Mouse (Mus musculus) embryonic facial prominence, embryonic 11.5 days (tissue): ENCODE data around the gene Olfr156. TPM values are rescaled to one million over a fixed set of nuclear protein-coding genes. Genes with fewer than 3 reads are reported as not detected.
"Not testable (repeated sequence)": the region's sequence is repeated elsewhere in the genome, so short reads cannot be mapped to it uniquely, and the experiment has no call there.

ENCODE experiments used
- ATAC-seq: fragments of 200-750 bp; cut with Nextera tagmentation; replicated peaks from 2 replicates; pipeline ENCODE4 v1.8.0; 2017; ENCODE audit warnings: low read depth; ENCODE audit not compliant: insufficient number of reproducible peaks, low FRiP score, low TSS enrichment
- DNase-seq: peaks from one replicate; pipeline ENCODE4 v3.0.0-alpha.2; 2015; ENCODE audit warnings: low spot score
- H3K27ac ChIP-seq: fragments of 300-500 bp; sonication (generic); replicated peaks from 2 replicates; pipeline ENCODE4 v1.5.1; 2014; ENCODE audit warnings: mild to moderate bottlenecking, low read depth, low read length, control low read depth
- H3K27me3 ChIP-seq: fragments of 300-500 bp; sonication (generic); 2 replicates; pipeline ENCODE4 v1.6.1; 2014; ENCODE audit warnings: mild to moderate bottlenecking, low read length, moderate library complexity, mixed read lengths; ENCODE audit not compliant: control insufficient read depth, insufficient read depth
- H3K36me3 ChIP-seq: fragments of 300-500 bp; sonication (generic); replicated peaks from 2 replicates; pipeline ENCODE4 v1.6.1; 2014; ENCODE audit warnings: low read depth, mild to moderate bottlenecking, low read length, moderate library complexity, mixed read lengths; ENCODE audit not compliant: control insufficient read depth, insufficient read depth
- H3K4me1 ChIP-seq: fragments of 300-500 bp; sonication (generic); 2 replicates; pipeline ENCODE4 v1.6.1; 2014; ENCODE audit warnings: low read length, mixed read lengths; ENCODE audit not compliant: control insufficient read depth, insufficient read depth
- H3K4me2 ChIP-seq: fragments of 300-500 bp; sonication (generic); 2 replicates; pipeline ENCODE4 v1.6.1; 2014; ENCODE audit warnings: low read depth, mild to moderate bottlenecking, control low read depth, low read length, moderate library complexity
- H3K4me3 ChIP-seq: fragments of 300-500 bp; sonication (generic); 2 replicates; pipeline ENCODE4 v1.5.1; 2014; ENCODE audit warnings: low read depth, low read length, control low read depth
- H3K9ac ChIP-seq: fragments of 300-500 bp; sonication (generic); replicated peaks from 2 replicates; pipeline ENCODE4 v1.6.1; 2014; ENCODE audit warnings: mild to moderate bottlenecking, control low read depth, low read length
- H3K9me3 ChIP-seq: fragments of 300-500 bp; sonication (generic); replicated peaks from 2 replicates; pipeline ENCODE4 v1.6.1; 2016; ENCODE audit warnings: mild to moderate bottlenecking, low read length, inconsistent platforms, mixed read lengths; ENCODE audit not compliant: control insufficient read depth
- WGBS: fragments of 180-500 bp; shearing (Covaris S2); extraction: QIAGEN DNeasy Blood & Tissue Kit; methylation state at CpG from one replicate; pipeline ENCODE4 v1.1.7; 2014; 5-methylcytosine and 5-hydroxymethylcytosine counted together
- polyA plus RNA-seq: library from polyadenylated mRNA; unstranded; fragments of >200 nt; fragmentation: Nextera tagmentation; extraction: Ambion mirVana; gene quantifications from 2 replicates; pipeline ENCODE4 v1.2.1, GENCODE M21; 2014

Gene Olfr156
- polyA plus RNA-seq, 1 experiment from 2014 or later = not detected

DNA sequence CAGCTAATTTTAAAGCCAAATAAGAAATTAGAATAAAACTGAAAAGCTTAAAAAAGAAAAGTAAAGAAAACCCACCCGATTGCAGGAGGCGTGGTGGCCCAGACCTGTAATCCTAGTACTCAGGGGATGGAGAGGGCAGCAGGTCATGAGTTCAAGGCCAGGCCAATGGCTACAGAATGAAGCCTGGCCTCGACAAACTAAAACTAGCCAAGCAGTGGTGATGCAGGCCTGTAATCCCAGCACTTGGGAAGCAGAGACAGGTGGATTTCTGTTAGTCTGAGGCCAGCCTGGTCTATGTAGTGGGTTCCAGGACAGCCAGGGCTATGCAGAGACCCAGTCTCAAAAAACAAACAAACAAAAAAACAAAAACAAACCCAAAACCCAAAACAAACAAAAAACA, 14.6 kb upstream of the Olfr156 start:
- H3K4me1 ChIP-seq = no peaks in the 10 kb centered on the region
- WGBS = 64% methylated on average over 3 of the region's 3 CpGs
- H3K36me3 ChIP-seq = no peaks in the 10 kb centered on the region
- no peak overlapping the region for H3K27ac ChIP-seq
- no peak overlapping the region for H3K9ac ChIP-seq
- DNase-seq (no peak), ATAC-seq (no peak)
- no peak overlapping the region for H3K4me2 ChIP-seq
- H3K4me3 ChIP-seq = no peak overlapping the region
- H3K9me3 ChIP-seq = no peaks in the 10 kb centered on the region; the same call in 1 of the 2 replicates
- no peaks in the 10 kb centered on the region for H3K27me3 ChIP-seq

DNA sequence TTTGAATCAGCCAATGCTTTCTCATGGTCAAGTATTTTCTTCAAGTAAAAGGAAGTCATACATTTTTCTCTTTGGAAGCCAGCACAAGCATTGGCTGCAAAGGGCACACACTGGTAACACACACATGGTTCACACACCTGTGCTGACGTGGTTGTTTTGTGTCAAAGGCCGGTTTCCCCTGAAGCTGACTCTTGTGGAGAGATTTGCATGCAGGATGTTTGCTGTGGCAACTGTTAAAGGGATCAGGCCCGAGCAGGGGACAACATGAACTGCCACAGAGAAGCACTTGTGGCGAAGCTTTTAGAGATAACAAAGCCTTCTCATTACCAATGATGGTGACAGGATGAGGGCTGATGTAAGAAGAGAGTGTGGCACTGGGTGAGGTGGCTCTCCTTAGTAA, 11.1 kb upstream of the Olfr156 start:
- Histone ChIP-seq H3K4me1 (no peaks in the 10 kb centered on the region), H3K4me2 (no peak overlapping the region), H3K9me3 (no peaks in the 10 kb centered on the region), H3K4me3 (no peak overlapping the region), H3K36me3 (no peaks in the 10 kb centered on the region), H3K27ac (no peak overlapping the region), H3K27me3 (no peaks in the 10 kb centered on the region), H3K9ac (no peak overlapping the region)
- 76% methylated on average over 4 of the region's 4 CpGs for WGBS
- no peak for DNase-seq
- ATAC-seq = no peak

DNA sequence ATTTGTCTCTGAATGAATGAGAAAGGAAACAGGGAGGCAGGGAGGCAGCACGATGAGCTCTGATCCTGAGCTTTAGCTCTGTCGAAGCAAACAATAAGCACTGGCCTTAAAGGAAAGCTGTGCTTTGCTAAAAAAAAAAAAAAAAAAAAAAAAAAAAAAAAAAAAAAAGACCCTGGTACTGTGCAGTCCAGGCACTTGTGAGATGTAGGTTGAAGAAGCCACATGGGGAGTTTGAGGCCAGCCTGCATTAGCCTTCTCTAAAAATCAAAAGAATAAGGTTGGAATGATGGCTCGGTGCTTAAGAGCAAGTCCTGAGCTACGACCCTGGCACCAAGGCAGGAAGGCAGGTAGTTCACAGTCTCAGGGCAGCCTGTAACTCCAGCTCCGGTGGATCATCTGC, 10.1 kb upstream of the Olfr156 start:
- no peaks in the 10 kb centered on the region for H3K4me1 ChIP-seq
- no peak overlapping the region for H3K4me3 ChIP-seq
- 74% methylated on average over 5 of the region's 5 CpGs for WGBS
- no peak overlapping the region for H3K4me2 ChIP-seq
- no peaks in the 10 kb centered on the region for H3K27me3 ChIP-seq
- H3K9ac ChIP-seq = no peak overlapping the region
- no peaks in the 10 kb centered on the region for H3K36me3 ChIP-seq
- DNase-seq (no peak), ATAC-seq (no peak)
- H3K27ac ChIP-seq = no peak overlapping the region
- H3K9me3 ChIP-seq = no peaks in the 10 kb centered on the region

DNA sequence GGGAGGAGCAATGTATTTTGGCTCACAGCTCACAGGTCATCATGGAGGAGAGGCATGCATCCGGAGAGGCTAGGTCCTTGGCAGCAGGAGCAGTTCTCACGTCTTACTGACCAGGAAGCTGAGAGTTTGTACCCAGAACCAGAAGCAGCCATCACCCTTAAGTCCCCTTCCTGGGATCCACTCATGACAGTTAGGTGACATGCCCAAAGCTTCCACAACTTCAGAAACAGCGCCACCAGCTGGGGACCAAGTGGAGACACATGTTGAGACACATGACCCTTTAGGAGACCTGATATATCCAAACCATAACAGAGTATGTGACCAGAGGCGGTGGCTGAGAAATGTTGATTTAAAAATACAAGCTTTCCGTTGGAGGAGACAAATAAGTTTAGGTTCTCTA, 8.3 kb upstream of the Olfr156 start:
- Histone ChIP-seq H3K4me1 (no peaks in the 10 kb centered on the region), H3K4me3 (no peak overlapping the region), H3K27ac (no peak overlapping the region), H3K36me3 (no peaks in the 10 kb centered on the region), H3K9ac (no peak overlapping the region), H3K4me2 (no peak overlapping the region), H3K27me3 (no peaks in the 10 kb centered on the region), H3K9me3 (no peaks in the 10 kb centered on the region)
- WGBS = 67% methylated on average over 5 of the region's 5 CpGs
- no peak for DNase-seq
- no peak for ATAC-seq

DNA sequence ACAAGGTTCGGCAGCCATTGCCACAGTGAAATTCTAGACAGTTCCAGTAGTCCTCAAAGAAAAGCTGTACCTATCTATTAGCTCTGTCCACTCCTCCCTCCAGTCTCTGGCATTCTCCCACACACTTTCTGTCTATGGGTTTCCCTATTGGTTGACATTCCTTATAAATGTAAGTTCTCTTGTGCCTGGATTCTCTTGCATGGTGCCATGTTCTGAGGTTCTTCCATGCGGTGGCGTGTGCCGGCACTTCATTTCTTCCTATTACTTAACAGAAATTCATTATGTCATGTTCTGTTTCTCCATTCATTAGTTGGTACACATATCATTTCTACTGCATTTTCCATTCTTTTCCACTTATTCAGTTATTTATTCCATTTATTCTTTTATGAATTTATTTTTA, 5.1 kb upstream of the Olfr156 start:
- Histone ChIP-seq H3K27ac (no peak overlapping the region), H3K9me3 (no peaks in the 10 kb centered on the region), H3K9ac (no peak overlapping the region), H3K27me3 (no peaks in the 10 kb centered on the region), H3K36me3 (no peaks in the 10 kb centered on the region), H3K4me3 (no peak overlapping the region), H3K4me1 (no peaks in the 10 kb centered on the region), H3K4me2 (no peak overlapping the region)
- ATAC-seq = no peak
- no peak for DNase-seq
- WGBS = 92% methylated on average over 4 of the region's 4 CpGs

DNA sequence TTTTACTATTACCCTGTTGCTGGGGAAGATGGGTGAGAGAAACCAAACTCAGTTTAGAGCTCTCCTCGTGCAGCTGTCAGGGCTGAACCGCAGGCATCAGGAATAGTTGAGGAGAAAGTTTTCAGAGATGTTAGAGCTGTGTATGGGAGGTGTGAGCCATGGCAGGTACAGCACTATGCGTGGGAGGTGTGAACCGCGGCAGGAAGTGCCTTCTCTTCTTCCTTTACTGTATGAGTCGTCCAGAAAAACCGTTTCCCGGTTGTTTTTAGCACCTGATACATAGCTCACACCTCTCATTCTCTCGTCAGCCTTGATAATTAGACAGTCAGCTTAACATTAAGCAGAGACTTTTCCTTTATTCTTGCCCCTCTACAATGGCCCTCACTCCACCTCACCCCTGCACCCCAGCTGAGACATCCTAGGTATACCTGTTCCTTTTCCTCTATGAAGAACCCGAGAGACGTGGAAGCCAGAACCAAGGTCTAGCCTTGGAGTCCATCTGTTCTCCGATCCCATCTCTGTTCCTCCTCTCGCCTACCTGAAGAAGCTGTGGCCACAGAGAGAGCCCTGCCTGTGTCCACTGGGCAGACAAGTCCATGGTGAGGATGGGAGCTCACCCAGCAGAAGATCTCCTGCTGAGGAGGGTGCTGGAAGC, 672 bp downstream of the Olfr156 start:
- ATAC-seq (no peak), DNase-seq (no peak)
- H3K36me3 ChIP-seq = no peaks in the 10 kb centered on the region
- no peak overlapping the region for H3K4me2 ChIP-seq
- H3K4me1 ChIP-seq = no peaks in the 10 kb centered on the region
- H3K27me3 ChIP-seq = no peaks in the 10 kb centered on the region
- H3K4me3 ChIP-seq = no peak overlapping the region
- H3K9me3 ChIP-seq = no peaks in the 10 kb centered on the region
- 84% methylated on average over 13 of the region's 13 CpGs for WGBS
- H3K9ac ChIP-seq = no peak overlapping the region
- H3K27ac ChIP-seq = no peak overlapping the region

DNA sequence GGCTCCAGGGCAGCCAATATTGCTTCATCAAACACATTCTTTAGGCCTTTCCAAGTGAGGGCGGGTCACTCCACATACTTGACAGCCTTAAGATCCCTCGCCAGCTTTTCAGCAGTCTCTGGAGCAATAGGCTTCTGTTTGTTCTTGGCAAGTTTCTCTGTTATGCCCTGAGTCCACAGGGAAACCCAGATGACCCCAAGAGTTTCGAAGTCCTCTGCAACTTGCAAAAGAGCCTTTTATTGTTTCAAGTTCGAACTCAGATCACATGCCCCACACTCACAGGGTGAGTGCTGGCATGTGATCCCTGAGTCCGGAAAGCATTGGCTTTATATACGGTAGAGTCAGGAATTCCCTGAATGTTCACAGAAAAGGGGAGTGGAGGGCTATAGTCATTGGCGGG, 24.8 kb downstream of the Olfr156 start:
- Histone ChIP-seq H3K4me3 (no peak overlapping the region), H3K9ac (no peak overlapping the region), H3K9me3 (no peaks in the 10 kb centered on the region), H3K4me1 (no peaks in the 10 kb centered on the region), H3K36me3 (no peaks in the 10 kb centered on the region), H3K4me2 (no peak overlapping the region), H3K27me3 (no peaks in the 10 kb centered on the region), H3K27ac (no peak overlapping the region)
- no peak for ATAC-seq
- WGBS = 78% methylated on average over 7 of the region's 7 CpGs
- no peak for DNase-seq

DNA sequence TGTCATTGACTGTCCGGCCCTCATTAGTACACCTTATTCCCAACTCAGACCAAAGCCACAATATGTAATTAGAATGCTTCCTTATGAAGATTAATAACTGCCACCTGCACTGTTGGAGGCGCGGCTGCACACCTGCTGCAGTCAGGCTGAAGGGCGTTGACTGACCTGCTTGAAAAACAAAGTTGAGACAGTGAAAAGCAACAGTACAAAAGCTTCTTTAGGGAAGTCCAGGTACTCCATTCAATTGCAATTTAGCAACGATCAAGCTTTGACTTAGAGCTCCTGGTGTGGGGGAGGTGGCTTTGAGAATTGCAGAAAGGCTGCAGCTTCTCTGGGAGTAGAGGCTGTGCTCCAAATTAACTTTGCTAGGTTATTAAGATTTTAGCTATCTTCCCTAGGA, 27.9 kb downstream of the Olfr156 start:
- not testable (repeated sequence) for H3K4me2 ChIP-seq, H3K9ac ChIP-seq, H3K27me3 ChIP-seq, H3K4me1 ChIP-seq, H3K9me3 ChIP-seq, H3K36me3 ChIP-seq, DNase-seq, H3K4me3 ChIP-seq, ATAC-seq, H3K27ac ChIP-seq
- 87% methylated on average over 5 of the region's 5 CpGs for WGBS
